Mouse (Mus musculus): ENCODE measurements around the gene Dus2. TPM values are rescaled to one million over a fixed set of nuclear protein-coding genes. Genes with fewer than 3 reads are reported as not detected.
A peak's percentile ranks its signal among the peaks of the same experiment; 100 is the strongest.
"Not testable (repeated sequence)": the region's sequence is repeated elsewhere in the genome, so short reads cannot be mapped to it uniquely, and the experiment has no call there.

Dus2 gene
- total and polyA plus RNA-seq, 2 experiments from 2014 or later: 16.3 to 21.3 TPM

DNA sequence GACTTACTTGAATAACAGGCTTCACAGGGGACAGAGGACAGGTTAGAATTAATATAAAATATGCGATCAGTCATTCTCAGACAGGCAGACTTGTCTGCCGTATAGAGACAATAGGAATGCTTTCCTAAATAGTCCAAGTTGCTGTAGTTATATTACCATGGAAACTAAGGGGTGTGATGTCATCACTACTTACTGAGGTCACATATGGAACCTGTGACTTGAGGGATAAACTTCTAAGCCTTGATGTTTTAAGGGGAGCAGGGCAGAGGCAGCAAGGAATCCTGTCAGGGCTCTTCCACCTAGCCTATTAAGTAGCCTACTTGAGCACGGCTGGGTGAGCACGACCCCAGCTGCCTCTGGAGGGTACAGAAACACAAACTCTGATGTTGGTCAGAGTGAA, 14.7 kb downstream of the Dus2 start, which contains the start of gene Dpep2nb:
Gene Dpep2nb (minus strand): TSS at position 101 of the 400 bp plus-strand sequence.
- 78% methylated on average over 4 of the region's 4 CpGs for WGBS
- H3K4me2 ChIP-seq (ENCODE audit: low read depth, low read length, poor library complexity, severe bottlenecking): no peak within 1 kb of the TSS
- H3K36me3 ChIP-seq (ENCODE audit: insufficient read depth, low read length): no peaks in the 10 kb centered on the region
- TF ChIP-seq CTCF (IDR thresholded peaks at IDR 0.05): no peak
- DNase-seq (ENCODE audit: low spot score) (no peak), ATAC-seq (ENCODE audit: low FRiP score) (no peak)
- no peak within 1 kb of the TSS for H3K27ac ChIP-seq (ENCODE audit: low read depth, low read length)
- no peak within 1 kb of the TSS for H3K4me3 ChIP-seq (ENCODE audit: low read depth, low read length)
- H3K27me3 ChIP-seq (ENCODE audit: insufficient read depth, low read length): no peaks in the 10 kb centered on the region
- no peaks in the 10 kb centered on the region for H3K9me3 ChIP-seq (ENCODE audit: low read length)
- no peak within 1 kb of the TSS for H3K9ac ChIP-seq (replicated peaks; ENCODE audit: low read length, poor library complexity, severe bottlenecking)
- peaks cover 12% of the 10 kb centered on the region for H3K4me1 ChIP-seq (ENCODE audit: insufficient read depth, low read length)

DNA sequence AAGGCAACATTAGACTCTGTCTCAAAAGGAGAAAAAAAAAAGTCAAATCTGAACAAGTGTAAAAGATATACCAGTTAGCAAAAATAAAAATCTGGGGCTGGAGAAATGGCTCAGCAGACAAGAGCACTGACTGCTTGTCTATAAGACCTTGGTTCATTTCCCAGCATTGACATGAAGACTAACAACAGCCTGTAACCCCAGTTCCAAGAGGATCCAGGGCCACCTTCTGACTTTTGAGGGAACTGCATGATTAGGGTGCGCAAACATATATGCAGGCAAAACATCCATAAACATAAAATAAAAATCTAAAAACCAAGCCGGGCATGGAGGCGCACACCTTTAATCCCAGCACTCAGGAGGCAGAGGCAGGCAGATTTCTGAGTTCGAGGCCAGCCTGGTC, 15.3 kb downstream of the Dus2 start:
- DNase-seq (ENCODE audit: low spot score) (no peak), ATAC-seq (ENCODE audit: low FRiP score) (no peak)
- H3K9ac ChIP-seq (replicated peaks; ENCODE audit: low read length, poor library complexity, severe bottlenecking): no peak overlapping the region
- H3K4me3 ChIP-seq (ENCODE audit: low read depth, low read length): no peak overlapping the region
- no peak overlapping the region for H3K4me2 ChIP-seq (ENCODE audit: low read depth, low read length, poor library complexity, severe bottlenecking)
- peaks cover 12% of the 10 kb centered on the region for H3K4me1 ChIP-seq (ENCODE audit: insufficient read depth, low read length)
- WGBS: 96% methylated on average over 4 of the region's 4 CpGs
- no peaks in the 10 kb centered on the region for H3K9me3 ChIP-seq (ENCODE audit: low read length)
- TF ChIP-seq CTCF (IDR thresholded peaks at IDR 0.05): peak; percentile 25; the same call in 1 of the 2 replicates
- no peaks in the 10 kb centered on the region for H3K36me3 ChIP-seq (ENCODE audit: insufficient read depth, low read length)
- no peaks in the 10 kb centered on the region for H3K27me3 ChIP-seq (ENCODE audit: insufficient read depth, low read length)
- no peak overlapping the region for H3K27ac ChIP-seq (ENCODE audit: low read depth, low read length)

GRCm38 (mm10) chr8:106007135-106007534, 16.0 kb downstream of the Dus2 start:
- no peak overlapping the region for H3K4me2 ChIP-seq (ENCODE audit: low read depth, low read length, poor library complexity, severe bottlenecking)
- TF ChIP-seq CTCF (IDR thresholded peaks at IDR 0.05): no peak
- no peaks in the 10 kb centered on the region for H3K9me3 ChIP-seq (ENCODE audit: low read length)
- H3K4me3 ChIP-seq (ENCODE audit: low read depth, low read length): no peak overlapping the region
- no peak overlapping the region for H3K27ac ChIP-seq (ENCODE audit: low read depth, low read length)
- H3K36me3 ChIP-seq (ENCODE audit: insufficient read depth, low read length): no peaks in the 10 kb centered on the region
- H3K4me1 ChIP-seq (ENCODE audit: insufficient read depth, low read length): peaks cover 12% of the 10 kb centered on the region
- ATAC-seq (ENCODE audit: low FRiP score) (no peak), DNase-seq (ENCODE audit: low spot score) (no peak)
- H3K27me3 ChIP-seq (ENCODE audit: insufficient read depth, low read length): no peaks in the 10 kb centered on the region
- no peak overlapping the region for H3K9ac ChIP-seq (replicated peaks; ENCODE audit: low read length, poor library complexity, severe bottlenecking)
- 86% methylated on average over 3 of the region's 3 CpGs for WGBS

- H3K4me1 ChIP-seq (ENCODE audit: insufficient read depth, low read length): peaks cover 12% of the 10 kb centered on the region
- not testable (repeated sequence) for DNase-seq (ENCODE audit: low spot score); H3K36me3 ChIP-seq (ENCODE audit: insufficient read depth, low read length); H3K27me3 ChIP-seq (ENCODE audit: insufficient read depth, low read length); H3K4me2 ChIP-seq (ENCODE audit: low read depth, low read length, poor library complexity, severe bottlenecking); H3K4me3 ChIP-seq (ENCODE audit: low read depth, low read length); H3K27ac ChIP-seq (ENCODE audit: low read depth, low read length); H3K9ac ChIP-seq (replicated peaks; ENCODE audit: low read length, poor library complexity, severe bottlenecking); ATAC-seq (ENCODE audit: low FRiP score); H3K9me3 ChIP-seq (ENCODE audit: low read length)
- 70% methylated on average over 3 of the region's 3 CpGs for WGBS
- TF ChIP-seq CTCF (IDR thresholded peaks at IDR 0.05): peak; percentile 14; the same call in 1 of the 2 replicates
Observed at GRCm38 (mm10) chr8:106007891-106008290, 16.8 kb downstream of the Dus2 start.

- TF ChIP-seq CTCF (IDR thresholded peaks at IDR 0.05): peak; percentile 32
- no peaks in the 10 kb centered on the region for H3K9me3 ChIP-seq (ENCODE audit: low read length)
- ATAC-seq (ENCODE audit: low FRiP score) (peak; percentile 92), DNase-seq (ENCODE audit: low spot score) (peak; percentile 96)
- H3K27ac ChIP-seq (ENCODE audit: low read depth, low read length): peak overlapping the region; percentile 74
- H3K4me1 ChIP-seq (ENCODE audit: insufficient read depth, low read length): peaks cover 12% of the 10 kb centered on the region
- WGBS: 2% methylated on average over 69 of the region's 74 CpGs
- H3K36me3 ChIP-seq (ENCODE audit: insufficient read depth, low read length): peaks cover 3% of the 10 kb centered on the region; the same call in 1 of the 2 replicates
- H3K4me3 ChIP-seq (ENCODE audit: low read depth, low read length): peak overlapping the region; percentile 69
- peak overlapping the region; percentile 86 for H3K9ac ChIP-seq (replicated peaks; ENCODE audit: low read length, poor library complexity, severe bottlenecking)
- peak overlapping the region; percentile 99 for H3K4me2 ChIP-seq (ENCODE audit: low read depth, low read length, poor library complexity, severe bottlenecking)
- no peaks in the 10 kb centered on the region for H3K27me3 ChIP-seq (ENCODE audit: insufficient read depth, low read length)
Observed at GRCm38 (mm10) chr8:106010748-106011642, 19.9 kb downstream of the Dus2 start.

DNA sequence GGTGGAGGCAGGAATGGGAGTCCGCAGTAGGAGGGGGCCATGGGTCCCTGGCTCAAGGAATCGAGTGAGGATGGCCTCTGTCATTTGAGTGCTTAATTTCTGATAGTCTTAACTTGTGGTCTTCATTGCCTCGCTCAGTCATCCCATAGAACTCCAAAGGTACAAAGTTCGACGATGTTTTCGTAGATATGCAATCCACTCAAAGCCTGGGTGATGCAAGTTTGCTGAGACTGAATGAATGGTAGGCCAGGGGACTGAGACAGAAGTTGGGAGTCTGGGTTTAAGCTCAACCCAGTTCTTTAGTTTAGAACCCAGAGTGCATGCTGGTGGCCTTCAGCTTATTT, 20.5 kb downstream of the Dus2 start, which contains the start of gene Ddx28:
Gene Ddx28 (minus strand): TSS at position 240 of the 344 bp plus-strand sequence.
- ATAC-seq (ENCODE audit: low FRiP score) (no peak), DNase-seq (ENCODE audit: low spot score) (no peak)
- H3K4me3 ChIP-seq (ENCODE audit: low read depth, low read length): peak within 1 kb of the TSS; percentile 69
- H3K4me2 ChIP-seq (ENCODE audit: low read depth, low read length, poor library complexity, severe bottlenecking): peak within 1 kb of the TSS; percentile 99
- H3K9ac ChIP-seq (replicated peaks; ENCODE audit: low read length, poor library complexity, severe bottlenecking): peak within 1 kb of the TSS; percentile 86
- no peaks in the 10 kb centered on the region for H3K9me3 ChIP-seq (ENCODE audit: low read length)
- WGBS: 2% methylated on average over 6 of the region's 6 CpGs
- H3K36me3 ChIP-seq (ENCODE audit: insufficient read depth, low read length): peaks cover 7% of the 10 kb centered on the region; the same call in 1 of the 2 replicates
- H3K27ac ChIP-seq (ENCODE audit: low read depth, low read length): peak within 1 kb of the TSS; percentile 74
- TF ChIP-seq CTCF (IDR thresholded peaks at IDR 0.05): no peak
- no peaks in the 10 kb centered on the region for H3K27me3 ChIP-seq (ENCODE audit: insufficient read depth, low read length)
- peaks cover 12% of the 10 kb centered on the region for H3K4me1 ChIP-seq (ENCODE audit: insufficient read depth, low read length)

GRCm38 (mm10) chr8:106012203-106012602, 21.1 kb downstream of the Dus2 start:
- peak overlapping the region; percentile 99 for H3K4me2 ChIP-seq (ENCODE audit: low read depth, low read length, poor library complexity, severe bottlenecking)
- peaks cover 12% of the 10 kb centered on the region for H3K4me1 ChIP-seq (ENCODE audit: insufficient read depth, low read length)
- 85% methylated on average over 8 of the region's 8 CpGs for whole genome bisulfite sequencing
- H3K27me3 ChIP-seq (ENCODE audit: insufficient read depth, low read length); H3K27ac ChIP-seq (ENCODE audit: low read depth, low read length); H3K9me3 ChIP-seq (ENCODE audit: low read length); ATAC-seq (ENCODE audit: low FRiP score); DNase-seq (ENCODE audit: low spot score): not testable (repeated sequence)
- H3K36me3 ChIP-seq (ENCODE audit: insufficient read depth, low read length): peaks cover 11% of the 10 kb centered on the region; the same call in 1 of the 2 replicates
- H3K4me3 ChIP-seq (ENCODE audit: low read depth, low read length): peak overlapping the region; percentile 69
- peak overlapping the region; percentile 86 for H3K9ac ChIP-seq (replicated peaks; ENCODE audit: low read length, poor library complexity, severe bottlenecking)

All from midbrain, postnatal 0 days (tissue).